Mouse (Mus musculus) cerebellum, adult (tissue): ENCODE data around the gene Akap6.
A peak's percentile ranks its signal among the peaks of the same experiment; 100 is the strongest.
"Not testable (repeated sequence)": the region's sequence is repeated elsewhere in the genome, so short reads cannot be mapped to it uniquely, and the experiment has no call there.

ENCODE experiments used
- ATAC-seq: cut with Nextera tagmentation; 2 replicates; pipeline ENCODE4 v1.9.2; 2017; ENCODE audit warnings: mild to moderate bottlenecking, moderate library complexity, mixed read lengths; ENCODE audit not compliant: insufficient number of reproducible peaks, low FRiP score, low TSS enrichment

Akap6 gene

DNA sequence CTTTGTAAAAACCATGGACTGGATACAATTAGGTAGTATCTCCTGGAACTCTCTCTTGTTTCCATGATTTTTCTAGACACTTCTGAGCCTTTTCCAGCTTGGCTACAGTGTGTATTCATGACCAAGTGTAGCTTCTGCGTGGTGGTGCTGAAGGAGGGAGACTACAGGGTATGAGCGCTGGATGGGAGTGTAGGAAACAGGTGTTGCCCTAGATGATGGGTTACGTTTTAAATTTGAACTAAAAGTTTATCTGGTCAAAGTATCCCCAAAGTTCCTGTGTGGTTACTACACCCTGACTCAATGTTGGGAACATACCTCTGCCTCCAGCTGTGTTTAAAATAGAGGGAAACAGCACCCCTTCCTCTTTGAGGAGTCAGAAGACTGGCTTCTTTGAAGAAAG is 12.2 kb downstream of the Akap6 start:
- ATAC-seq, result no peak

DNA sequence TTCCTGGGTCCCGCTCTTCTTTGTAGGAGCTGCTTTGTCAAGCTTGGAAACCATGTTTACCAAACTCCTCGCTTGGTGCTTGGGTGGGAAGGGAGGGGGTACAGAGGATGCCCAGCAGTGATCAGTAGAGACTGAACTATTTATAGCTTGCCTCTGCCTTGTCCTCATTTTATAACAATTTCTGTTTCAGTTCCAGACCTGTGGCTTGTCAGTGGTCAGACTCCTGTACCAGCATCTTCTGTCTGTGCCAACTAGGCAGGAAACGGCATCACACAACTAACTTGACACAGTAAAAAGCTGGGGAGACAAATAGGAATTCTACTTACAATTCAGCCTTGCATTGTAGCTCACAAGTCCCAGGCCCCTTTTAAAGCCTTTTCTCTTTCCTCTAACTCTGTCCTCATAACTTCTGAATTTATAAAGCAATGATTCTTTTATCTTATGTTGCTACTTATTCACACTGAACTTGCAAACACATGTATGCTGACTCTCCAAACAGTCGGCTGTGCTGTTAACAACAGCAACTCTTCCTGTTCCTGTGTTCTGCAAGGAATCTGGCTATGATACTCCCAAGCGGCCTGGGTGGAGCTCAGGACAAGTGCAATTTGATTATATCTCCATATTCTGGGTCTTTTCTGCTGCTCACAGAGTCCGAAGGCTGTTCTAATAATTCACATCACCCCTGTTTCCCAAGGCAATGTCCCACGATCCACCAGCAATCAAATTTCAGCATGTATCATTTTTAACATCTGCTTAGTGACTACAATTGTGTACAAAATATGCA is 12.9 kb downstream of the Akap6 start:
- no peak for ATAC-seq

DNA sequence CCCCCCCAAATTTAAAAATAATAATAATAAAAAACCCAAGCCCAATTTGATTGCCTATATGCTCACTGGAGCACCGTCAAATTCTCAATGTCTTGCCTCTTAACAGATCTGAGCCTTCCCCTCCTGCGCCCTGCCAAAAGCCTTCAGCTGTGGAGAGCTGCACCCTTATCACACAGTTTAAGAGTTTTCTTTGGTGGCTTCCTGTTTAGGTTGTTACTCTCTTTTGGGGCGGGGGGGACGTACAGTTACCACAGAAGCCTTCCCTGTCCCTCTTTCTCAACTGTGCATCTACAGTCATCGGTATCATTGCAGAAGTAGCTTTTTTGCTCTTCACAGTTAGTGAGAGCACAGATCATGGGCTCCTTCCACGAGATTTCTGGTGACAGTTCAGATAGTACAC is 19.2 kb downstream of the Akap6 start:
- ATAC-seq, result no peak

DNA sequence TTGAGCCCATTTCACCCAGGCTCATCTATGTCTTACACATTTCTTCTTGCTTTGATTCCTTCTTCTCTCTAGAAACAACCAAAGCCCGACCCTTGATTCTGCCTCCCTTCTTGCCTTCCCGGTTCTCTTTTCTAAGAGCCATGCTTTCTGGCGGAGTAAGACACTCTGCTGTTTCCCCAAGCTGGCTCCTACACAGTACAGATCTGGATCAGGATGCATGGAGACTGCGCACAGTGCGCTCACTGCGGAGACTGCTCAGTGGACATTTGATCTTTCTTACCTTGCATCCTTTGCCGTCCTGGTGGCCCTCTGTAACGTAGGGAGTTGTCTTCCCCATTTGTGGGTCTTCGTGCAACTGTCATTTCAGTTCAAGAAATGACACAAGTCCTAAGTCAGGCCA is 20.0 kb downstream of the Akap6 start:
- ATAC-seq, result no peak

DNA sequence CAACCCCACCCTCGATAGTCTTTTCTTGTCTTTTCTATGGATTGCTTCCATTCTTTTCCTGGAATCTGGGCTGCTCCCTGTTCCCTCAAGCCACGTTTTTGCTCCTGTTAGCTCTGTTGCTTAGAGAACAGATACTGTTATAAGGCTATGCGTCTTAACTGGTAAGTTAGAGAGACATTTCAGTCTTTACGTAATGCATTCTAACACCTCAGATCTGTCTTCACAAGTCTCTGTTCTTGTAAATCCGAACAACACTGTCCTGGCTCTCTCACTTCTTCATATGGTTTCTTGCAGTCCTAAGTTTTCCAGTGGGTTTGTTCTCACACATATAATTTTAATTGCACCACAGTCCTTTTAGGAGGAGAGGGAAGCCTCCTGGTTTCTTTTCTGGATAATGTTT is 20.5 kb downstream of the Akap6 start:
- ATAC-seq, result no peak

DNA sequence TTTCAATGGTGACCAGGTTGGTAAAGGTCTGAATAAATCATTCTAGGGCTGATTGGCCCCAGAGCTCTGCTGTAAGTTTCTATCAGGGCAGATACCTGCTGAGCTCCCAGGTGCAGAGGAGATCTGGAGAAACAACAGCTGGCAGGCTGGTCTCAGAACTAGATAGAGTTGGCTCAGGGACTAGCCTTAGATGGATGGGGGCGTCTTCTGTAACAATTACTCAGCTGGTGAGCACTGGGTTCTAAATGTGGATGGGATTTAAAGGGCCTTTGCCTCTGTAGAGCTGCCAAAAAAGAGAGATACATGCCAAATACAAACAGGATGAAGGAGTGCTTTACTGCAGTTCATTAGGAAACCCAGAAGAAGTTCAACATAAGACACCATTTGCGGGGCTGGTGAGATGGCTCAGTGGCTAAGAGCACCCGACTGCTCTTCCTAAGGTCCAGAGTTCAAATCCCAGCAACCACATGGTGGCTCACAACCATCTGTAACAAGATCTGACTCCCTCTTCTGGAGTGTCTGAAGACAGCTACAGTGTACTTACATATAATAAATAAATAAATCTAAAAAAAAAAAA is 24.9 kb downstream of the Akap6 start:
- not testable (repeated sequence) for ATAC-seq

DNA sequence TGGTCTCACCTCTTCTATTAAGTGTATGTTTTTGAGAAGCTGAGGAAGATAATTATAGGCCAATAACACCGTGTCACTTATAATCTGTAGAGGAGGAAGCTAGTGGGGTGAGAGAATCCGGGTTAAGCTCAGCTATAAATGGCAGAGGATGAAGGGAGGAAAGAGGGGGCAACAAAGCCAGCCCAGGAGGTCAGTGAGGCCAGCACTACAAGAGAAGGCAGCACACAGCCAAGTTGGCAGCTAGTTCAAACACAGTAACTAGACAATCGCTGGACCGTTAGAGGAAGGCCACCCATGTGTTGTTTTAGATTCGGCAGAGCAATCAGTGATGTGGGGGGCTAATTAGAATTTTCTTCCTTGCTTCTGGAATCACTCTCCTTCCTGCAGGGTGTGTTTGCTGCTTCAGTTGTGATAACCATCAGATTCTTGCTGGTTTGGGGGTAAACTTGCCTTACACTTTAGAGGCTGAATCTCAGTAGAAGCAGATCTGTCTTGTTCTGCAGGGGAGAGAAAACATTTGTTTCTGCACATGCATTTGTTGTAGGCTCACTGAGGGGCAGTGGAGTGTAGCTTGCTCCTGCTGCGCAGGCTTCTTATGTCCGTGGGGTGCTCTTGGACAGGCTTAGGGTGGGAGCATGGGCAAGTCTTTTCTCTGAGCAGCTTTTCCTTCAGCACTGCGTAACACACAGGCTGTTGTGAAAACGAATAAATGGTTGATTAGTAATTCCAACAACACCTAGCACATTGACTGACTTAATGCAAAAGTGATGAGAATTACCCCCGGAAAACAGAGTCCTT is 27.4 kb downstream of the Akap6 start:
- ATAC-seq, result peak; percentile 42; the same call in 1 of the 2 replicates

DNA sequence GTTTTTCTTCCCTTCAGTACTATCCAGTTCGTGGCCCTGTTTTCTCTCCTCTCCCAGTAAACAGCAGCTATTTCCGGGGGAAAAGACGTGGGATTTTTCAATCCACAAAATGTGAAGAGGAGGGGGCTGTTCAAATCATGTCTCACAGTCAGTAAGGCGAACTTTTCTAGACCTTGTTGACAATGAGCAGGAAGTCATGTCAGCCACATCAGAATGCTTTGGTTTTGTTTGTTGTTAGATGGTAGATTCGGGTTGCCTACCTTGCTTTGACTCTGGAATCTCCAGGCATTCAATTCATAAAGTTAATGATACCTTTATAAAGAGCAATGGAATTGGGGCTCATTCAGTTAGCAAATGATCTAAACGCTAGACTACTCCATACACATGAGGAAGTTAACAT is 30.2 kb downstream of the Akap6 start:
- no peak for ATAC-seq

DNA sequence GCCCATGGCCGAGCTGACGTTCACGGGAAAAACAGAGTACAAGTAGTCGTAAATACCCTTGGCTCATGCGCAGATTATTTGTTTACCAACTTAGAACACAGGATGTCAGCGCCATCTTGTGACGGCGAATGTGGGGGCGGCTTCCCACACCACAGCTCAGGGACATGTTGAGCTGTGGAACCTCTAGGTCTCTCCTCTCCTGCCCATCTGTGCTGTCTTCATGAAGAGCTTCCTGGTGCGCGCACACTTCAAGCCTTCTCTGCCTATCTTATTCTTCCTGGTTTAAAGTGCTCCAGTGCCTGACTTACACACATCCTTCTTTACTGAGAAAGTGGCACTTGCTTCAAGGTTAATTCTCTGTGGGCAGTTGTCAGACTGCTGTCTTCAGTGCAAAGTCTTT is 36.0 kb downstream of the Akap6 start:
- ATAC-seq, result not testable (repeated sequence)

DNA sequence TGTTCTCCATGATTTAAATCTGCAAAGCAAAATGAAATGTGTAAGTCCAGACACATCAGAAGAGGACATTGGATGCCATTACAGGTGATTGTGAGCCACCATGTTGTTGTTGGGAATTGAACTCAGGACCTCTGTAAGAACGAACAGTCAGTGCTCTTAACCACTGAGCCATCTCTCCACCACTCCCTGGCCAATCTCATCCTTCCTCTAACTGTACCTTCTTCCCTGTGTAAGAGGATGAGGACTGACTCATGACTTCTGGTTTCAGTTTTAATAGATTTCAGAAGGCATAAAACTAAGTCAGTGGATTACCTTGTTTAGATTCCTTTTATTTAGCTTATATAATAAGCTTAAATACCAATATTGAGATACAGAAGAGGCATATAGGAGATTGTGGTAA is 38.0 kb downstream of the Akap6 start:
- ATAC-seq, result no peak

DNA sequence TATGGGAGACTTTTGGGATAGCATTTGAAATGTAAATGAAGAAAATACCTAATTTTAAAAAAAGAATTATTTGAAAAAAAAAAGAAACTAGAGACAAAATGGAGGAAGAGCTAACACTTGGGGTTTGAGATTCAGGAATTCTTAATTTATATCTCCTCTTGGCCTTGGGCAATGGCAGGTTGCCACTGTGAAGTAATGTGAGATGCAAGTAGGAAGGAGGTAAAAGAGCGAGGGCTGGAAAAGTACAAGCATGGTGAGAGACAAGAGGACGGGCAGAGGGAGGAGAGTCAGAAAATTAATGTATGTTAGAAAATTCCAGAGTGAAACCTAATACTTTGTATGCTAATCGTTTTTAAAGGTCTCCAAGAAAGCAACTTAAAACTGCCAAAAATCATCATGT is 40.1 kb downstream of the Akap6 start:
- no peak for ATAC-seq

DNA sequence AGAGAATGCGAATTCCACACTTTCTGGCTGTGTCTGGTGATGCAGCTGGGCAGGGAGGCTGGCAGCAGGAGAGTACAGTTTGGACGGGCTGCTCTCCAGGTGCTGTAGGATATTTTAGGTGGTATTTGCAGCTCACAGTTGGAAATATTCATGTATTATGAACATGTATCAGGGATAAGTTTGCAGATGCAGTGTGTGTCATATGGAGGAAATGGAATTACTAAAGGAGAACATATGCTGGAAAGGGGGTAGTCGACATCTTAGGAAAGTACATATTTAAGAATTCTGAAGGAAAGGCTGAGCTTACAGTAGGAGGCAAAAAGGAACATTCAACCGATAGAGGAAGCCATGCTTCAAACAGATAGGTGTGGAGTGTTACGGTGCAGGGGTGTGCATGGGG is 42.6 kb downstream of the Akap6 start:
- ATAC-seq, result no peak

DNA sequence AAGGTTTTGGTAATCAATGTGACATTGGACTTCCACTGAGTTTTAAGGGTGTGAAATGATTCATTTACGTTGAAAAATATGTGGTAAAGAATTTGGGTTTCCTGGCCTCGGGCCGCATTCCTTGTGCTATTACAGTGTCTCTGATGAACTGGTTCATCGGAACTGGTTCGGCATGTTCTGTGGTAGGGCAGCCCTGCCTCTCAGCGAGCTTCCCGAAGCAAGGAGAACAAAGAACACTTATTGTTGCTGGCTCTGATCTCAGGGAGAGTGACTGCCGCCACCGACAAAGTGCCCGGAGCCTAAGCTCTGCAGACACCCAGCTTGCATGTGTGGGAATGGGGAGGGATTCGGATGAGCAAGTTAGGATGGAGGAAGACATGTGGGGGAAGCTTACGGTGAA is 50.8 kb downstream of the Akap6 start:
- no peak for ATAC-seq

DNA sequence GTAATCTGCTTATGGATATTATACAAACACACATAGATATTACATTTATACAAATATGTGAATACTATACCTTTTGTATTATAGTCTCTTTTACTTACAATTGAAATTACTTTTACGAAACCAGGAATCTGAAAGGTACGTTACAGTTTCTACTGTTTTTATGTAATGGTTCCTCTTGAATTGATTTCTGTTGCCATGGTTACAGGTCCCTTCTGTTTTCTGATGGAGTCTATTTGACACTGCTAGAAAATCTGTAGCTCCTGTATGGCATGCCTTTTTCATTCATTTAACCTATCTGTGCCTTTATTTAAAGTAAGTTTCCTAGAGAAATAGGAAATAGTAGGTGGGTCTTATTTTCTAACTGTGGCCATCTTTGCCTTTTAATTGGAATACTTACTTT is 56.5 kb downstream of the Akap6 start:
- ATAC-seq, result no peak

DNA sequence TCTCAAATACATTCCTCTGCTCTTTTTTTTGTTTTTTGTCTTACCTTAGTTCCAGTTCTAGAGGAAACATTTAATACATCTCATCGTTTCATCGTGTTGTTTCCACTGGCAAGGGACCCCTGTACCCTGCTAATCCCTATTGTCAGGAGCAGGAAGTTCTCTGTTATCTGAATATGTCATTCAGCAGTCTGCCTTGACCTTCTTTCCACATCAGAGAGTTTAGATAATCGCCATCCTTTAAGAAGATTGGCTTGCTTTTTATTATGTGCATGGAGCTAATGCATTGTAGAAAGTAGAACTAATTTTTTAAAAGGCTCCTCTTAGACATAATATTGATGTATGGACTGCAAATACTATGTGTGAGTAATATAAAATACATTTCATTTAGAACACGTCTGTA is 58.7 kb downstream of the Akap6 start:
- ATAC-seq, result no peak

DNA sequence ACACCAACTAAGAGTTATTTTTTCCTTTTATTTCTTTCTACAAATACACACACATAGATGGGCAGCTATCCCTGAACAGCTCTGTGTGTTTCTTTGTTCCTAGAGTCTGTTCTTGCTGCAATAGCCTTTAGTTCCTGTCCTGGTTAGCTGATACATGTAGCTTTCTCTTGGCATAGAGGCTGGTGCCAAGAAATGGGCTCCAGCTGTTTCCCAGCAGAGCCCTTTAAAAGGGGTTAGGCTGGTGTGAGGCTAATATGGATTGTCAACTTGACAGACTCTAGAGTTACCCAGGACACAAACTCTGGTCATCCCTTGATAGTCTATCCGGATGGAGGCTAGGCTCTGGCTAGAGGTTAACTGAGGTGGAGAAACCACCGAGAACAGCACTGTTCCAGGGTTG is 64.9 kb downstream of the Akap6 start:
- no peak for ATAC-seq

DNA sequence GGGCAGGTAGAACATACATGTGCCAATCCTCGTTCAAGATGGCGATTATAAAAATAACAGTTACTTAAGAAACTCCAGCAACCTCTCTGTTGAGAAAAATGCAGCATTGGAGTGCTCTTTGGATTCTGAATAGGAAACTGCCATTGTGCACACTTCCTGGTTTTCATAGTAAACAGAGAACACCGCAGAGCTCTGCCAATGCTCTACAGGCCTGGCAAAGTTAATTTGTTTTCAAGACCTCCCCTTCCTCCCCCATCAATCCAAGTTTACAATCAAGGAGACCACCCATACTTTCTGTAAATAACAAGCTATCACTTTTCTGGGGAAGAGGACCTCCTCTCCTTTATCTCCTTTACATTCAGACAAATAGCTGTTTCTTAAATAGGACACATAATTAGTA is 65.6 kb downstream of the Akap6 start:
- ATAC-seq, result no peak

DNA sequence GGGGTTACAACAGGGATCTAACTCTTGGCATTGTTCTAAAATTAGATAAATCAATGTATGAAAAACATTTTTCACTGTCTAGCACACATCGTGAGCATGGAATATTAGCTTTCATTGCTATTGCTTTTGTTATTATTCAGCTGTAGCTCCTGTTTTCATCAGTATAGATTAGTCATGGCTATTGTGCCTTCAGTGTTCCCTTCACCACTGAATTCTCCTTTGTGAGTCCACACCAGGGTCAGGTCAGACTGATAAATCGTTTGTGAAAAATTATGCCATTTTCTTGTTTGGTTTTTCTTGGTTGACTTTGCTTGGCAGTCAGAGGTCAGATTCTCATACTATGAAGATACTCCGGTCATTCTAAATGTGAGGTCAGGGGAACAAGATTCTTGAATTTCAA is 70.4 kb downstream of the Akap6 start:
- no peak for ATAC-seq

DNA sequence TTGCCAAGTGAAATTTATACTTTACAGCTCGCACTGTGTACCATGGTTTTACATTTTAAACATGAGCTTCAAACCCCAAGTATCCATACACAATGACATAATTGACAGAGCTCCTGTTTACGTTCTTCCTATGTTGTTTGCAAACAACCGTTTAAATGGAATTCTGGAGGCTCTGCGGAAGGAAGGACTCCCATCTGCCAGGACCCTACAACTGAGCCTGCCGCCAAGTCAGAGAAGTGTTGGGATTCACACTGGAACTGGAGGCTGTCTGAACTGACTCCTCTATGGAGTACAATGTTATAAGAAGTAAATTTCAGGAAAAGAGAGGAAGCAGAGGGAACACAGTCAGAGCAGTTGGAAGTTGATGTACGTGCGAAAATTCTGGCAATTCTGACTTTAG is 72.7 kb downstream of the Akap6 start:
- ATAC-seq, result no peak

DNA sequence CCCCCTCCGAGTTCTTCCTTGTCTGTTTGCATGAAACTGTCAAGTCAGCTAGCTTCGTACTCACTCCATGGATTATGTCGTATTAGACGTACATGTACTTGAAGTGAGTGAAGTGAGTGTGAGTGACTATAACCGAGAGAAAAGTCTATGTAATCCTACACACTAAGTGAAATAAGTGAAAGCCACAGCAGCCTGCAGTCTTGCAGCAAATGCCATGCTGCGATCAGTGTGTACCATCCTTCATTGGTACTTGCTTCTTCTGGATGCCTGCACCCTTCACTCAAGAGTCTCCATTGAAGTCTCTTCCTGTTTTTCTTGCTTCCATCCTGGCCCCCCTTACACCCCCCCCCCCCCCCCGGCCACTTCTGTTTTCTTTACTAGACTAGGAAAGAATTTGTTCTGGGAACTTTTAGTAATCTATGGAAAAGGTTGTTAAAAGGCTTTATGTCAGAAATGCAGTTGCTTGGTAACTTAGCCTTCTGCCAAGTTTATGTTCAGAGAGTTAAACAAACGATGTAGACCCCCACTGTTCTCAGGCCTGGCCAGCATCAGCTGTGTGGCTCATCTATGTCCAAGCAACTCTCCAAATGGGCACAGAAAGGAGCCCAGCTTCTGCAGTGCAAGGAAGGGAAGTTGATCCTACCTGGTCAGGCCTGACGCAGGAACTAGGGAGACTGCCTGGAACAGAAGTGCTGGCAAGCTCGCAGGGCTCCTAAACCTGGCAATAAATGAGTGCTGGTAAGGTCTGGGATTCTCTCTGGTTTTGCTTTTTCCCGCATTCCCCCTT is 73.5 kb downstream of the Akap6 start:
- peak; percentile 67 for ATAC-seq

DNA sequence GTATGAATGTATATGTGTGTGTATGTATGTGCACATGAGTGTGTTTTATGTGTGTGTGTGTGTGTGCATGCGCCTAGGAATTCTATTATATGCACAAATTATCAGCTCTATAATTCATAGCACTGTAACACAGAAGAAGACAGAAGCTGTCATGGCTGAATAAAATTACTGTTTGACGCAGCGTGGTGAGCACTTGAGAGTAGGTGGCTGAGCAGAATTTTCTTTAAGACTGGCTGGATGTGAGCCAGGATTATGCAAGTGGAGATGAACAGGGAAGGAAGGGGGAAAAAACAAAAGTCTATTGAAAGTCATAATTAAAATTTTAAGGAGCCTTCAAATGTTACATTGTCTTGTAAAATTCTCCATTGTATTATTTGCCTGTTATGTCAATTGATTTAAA is 74.7 kb downstream of the Akap6 start:
- ATAC-seq, result no peak
